Mouse (Mus musculus): ENCODE measurements at regions not wholly inside any gene's neighbourhood (a gene's known extent, or its start where the extent isn't known, plus 50 kb on each side); places are given as distances from the start of the nearest gene placed in this dataset.
A peak's percentile ranks its signal among the peaks of the same experiment; 100 is the strongest.

DNA sequence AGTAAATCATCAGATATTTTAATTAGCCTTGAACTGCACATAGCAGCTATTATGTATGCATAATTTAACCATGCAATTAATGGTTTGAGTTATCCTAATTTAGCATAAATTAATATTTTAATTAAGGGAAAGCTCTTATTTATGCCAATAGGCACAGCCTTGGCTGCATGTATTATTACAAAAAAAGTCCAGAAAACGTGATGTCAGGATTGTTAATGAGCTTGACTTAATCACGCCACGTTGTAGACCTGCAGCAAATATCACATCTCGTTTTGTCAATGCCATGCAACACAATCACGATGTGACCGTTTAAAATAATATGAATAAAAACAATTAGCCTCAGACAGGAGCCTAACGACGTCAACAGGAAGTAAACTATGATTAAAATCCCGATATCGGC lies 189.9 kb downstream of the Plk2 start:
- peak; percentile 29 for DNase-seq

DNA sequence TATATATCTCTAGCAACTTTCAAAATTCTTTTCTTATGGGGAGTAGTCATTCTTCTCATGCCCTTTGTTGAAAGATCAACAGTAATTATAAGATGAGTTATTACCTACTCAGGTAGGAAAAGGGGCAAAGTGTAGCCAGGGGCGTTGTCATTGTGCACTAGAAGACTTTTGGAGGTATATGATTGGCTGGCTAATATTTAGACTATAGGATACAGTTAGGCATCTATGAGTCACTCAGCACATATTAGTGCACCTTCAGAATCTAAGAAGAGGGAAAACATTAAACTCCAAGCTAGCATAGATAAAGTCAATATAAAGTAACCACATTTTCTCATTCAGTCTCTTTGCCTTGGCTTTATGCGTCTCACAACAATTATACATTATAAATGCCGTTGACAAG lies 199.8 kb downstream of the Plk2 start:
- DNase-seq, result no peak

DNA sequence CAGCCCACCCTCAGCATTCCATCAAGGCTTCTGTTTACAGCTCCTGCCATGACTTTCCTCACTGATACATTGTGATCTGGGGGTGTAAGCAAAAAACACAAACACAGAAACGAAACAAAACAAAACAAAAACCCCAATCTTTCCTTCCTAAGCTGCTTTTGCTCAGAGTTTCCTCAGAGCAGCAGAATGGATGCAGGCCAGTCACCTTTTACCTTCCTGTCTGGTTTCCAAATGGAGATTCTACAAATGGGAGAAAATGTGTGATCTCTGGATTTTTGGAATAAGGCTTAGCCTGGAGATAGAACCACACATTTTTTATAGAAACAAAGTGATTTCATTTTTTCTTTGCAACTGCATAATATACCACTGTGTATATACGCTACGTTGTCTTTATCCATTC lies 204.8 kb downstream of the Plk2 start:
- no peak for DNase-seq

DNA sequence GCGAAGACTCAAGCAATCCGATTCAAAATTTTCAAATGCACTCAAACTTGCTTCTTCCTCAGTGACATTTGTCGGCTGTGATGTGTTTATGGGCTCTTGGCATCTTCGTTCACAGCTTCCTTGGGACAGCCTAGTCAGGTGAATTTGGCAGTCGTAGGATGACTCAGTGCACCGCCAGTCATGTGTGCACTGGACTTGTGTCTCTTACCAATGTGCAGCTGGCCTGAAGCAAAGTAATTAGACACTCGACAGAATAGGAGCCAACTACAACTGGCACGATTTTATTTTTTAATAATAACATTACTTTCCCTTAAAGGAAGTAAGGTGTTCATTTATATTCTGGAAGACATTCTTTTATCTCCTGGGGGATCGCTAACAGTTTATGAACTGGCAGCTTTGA lies 205.5 kb downstream of the Plk2 start:
- no peak for DNase-seq

DNA sequence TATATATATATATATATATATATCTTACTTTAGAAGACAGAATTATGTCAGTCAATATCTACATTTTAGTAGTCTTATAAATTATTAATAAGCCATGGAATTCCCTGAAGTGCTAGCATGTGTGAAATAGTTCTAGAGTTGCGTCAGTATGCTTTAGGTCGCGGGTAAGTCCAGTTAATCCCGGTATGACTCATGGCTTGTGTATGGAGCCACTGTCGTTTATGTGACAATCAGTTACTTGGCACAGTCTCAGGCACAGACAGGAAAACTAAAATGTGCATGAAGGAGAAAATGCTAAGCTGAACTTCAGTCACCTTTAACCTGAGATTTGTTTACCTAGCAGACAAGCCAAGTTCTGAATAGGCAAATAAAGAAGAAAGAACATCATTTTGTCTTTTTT lies 206.5 kb downstream of the Plk2 start:
- DNase-seq, result no peak

DNA sequence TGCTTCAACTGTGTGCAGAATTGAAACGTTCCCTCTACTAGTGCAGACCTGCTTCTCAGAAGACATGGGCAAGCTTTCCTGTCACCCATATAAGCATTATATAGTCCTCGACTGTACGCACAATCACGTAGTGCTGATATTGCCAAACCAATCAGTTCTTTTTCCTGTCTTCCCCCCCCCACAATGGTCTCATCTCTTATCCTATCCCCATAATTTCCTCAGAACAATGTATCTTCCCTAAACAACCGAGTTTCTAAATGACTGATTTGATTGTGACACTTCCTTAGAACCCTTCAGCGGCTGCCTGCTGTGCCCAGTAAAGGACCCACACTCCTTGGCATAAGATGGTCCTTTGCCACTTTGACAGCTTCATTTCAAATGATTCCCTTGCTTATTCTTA lies 207.0 kb downstream of the Plk2 start:
- no peak for DNase-seq

DNA sequence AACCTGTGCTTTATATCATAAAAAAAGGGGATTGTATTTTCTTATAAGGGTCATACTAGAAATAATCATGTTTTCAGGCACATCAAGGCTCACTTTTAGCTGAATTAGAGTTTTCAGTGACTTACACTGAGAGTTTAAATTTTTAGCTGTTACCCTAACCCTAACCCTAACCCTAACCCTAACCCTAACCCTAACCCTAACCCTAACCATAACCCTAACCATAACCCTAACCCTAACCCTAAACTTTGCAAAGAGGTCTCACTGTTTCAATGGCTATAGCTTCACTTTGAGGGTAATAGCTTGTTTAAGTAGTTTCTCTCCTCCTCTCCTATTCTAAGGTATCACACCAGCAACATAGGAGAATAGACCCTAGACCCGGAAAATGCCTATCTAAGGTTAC lies 208.0 kb downstream of the Plk2 start:
- no peak for DNase-seq

DNA sequence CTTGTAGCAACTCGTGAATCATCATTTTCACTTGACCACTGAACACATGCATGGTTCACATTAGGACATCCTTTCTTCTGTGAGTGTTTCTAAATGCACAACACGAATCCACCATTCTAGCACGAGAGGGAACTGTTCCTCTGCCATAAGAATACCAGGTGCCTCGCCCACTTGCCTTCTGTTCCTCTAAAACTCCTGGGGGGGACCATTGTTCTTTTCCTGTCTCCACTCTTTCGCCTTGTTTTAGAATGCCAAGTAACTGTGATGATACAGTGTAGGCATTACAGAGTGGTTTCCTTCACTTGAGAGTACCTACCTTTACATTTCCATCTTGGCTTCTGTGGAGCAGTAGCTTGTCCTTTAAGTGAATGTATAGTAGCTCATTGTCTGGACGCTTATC lies 224.2 kb downstream of the Plk2 start:
- no peak for DNase-seq

DNA sequence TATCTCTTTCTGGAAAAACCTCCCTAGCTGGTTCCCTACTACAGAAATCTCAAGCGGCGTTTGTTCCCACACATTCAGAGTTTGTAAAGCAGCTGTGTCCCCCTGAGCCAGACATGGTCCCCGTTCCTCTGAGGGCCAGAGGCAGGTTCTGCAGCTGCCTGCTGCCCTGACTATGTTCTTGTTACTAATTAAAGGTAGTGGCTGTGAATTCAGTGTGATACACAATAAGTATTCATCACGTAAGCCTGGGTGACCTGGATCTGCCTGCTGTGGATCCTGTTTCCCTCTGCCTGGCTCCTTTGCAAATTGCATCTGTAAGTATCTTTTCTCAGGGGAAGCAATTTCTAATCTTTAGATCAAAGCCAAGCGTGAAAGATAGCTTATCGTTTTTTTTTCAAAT lies 232.3 kb downstream of the Plk2 start:
- DNase-seq, result peak; percentile 19

DNA sequence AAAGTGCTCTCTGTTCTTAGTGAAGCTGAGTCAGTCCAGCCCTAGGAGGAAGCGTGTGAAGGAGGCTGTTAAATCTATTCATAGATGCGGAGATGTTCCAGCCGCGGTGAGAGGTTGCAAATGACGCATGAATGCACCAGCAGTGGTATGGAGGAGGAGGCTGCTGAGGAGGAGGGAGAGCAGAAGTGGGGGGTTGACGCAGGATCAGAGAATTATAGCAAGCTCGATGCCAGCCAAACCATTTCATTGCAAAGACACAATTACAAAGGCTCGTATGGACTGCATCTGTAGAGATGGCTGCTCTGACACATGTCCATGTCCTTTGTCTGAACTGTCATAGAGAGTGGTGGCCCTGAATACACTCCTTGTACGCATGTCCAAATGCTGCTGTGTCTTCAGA lies 232.9 kb downstream of the Plk2 start:
- DNase-seq, result peak; percentile 27

DNA sequence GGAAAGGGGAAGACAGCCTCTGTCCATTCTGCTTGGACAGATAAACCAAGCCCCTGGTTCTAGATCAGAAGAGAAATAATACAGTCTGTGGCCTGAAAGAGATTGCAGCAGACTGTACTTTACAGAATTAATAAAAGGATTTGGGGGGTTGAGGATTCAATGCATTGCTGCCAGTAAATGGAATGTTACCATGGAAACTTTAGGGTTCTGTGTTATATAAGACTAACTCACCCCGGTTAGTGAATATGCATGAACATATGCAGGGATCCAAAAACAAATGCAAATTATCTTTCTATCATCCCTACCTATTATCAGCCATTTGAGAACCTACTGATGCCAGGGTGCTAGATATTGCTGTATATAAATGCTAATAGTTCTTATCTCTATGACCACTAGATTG lies 233.4 kb downstream of the Plk2 start:
- no peak for DNase-seq

DNA sequence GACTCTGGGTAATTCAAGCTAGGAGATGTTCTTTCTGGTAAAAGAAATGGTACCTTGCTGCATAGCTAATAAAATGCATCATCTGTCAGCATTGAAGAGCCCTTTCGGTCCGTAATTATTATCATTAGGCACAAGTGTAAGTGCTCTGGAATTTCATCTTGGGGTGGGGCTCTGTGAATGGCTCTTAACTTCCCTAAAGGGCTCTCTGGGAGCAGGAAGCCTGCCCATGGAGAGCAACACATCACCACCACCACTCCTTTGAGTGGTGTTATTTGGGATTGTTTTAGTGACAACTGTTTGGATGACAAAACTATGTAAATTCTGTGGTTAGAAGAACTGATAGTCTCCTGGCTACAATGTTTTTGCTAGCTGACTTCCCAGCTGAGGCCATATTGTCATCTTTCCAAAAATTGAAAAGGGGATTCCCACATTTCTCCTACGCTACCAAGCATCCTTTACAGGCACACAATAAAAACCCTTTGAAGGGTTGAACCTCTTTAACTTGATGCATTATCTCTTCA lies 238.5 kb downstream of the Plk2 start:
- DNase-seq, result no peak

DNA sequence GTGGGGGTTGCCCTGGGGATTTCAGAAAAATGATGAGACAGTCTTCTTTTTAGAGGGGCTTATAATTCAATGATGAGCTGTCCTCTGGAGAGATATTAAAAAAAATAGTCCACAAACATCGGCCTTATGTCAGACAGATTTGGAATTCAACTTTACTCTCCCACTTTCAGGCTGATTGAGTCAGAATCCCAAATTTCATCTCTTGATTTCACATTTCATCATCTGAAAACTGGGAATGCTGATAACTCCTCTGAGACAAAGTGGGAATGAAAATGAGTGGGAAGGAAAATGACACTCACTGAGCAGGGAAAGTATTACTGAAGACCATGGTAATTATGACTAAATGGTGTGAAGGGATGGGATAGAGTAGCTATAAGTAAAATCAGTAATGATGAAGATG lies 239.1 kb downstream of the Plk2 start:
- DNase-seq, result no peak

DNA sequence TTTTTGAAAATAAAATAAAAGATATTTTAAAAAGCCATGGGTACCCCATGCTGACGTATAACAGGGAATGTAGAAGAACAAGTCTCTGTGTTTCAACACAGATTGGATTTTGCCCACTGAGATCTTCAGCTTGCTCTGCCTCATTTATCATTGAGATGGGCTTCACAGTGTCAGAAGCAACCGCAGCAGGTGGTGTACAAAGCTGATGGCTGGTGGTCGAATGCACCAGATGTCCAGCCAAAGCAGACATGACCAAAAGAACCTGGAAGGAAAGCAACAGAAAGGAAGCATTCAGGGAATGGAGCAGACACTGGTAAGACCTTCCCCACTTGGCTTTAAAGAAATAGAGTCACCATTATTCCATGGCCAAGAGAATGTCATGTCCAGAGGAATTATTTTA lies 247.9 kb downstream of the Plk2 start:
- DNase-seq, result peak; percentile 9

DNA sequence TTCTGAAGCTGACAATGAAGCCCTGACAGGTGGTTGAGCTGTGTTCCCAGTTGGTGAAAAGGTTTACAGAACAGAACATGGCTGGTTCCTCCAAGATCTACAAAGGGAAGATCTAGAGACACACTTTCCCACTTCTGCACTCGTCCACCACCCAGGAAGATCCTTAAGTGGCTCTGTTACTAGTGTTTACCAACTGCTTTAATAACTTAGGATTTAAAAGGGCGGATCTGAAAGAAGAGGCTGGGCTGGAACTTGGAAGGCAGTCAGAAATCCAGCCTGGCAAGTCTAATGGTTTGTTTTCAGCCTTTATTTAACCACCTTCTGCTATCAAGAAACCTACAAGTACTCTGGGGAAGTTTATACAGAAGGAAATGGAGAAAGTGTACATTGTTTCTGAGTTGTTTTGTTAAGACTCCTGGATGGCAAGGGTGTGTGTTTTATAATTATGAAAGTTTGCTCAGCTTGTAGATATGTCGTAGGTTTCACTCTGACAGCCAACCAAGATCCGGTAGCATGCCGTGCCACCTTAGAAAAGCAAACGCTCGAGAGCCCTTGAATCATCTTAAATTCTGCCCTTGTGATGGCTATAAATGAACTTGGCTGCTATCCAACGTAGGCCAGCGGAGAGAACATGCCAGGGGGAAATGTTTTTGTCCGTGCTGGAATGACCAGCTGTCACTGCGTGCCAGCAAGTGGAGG lies 248.5 kb downstream of the Plk2 start:
- peak; percentile 68 for DNase-seq

DNA sequence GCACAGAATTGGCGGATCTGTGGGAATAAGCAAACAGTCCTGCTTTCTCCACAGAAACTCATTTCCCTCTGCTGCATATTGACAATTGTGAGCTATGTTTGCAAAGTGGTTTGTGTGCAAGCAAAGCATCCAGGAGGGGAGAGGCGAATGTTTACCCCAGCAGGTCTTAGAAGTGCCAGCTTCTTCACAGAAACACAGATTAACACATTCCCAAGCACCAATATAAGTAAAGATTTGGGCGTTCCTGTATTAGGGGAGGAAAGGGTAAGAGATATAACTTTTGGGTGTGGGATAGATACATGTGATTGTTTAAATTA lies 249.0 kb downstream of the Plk2 start:
- no peak for DNase-seq

DNA sequence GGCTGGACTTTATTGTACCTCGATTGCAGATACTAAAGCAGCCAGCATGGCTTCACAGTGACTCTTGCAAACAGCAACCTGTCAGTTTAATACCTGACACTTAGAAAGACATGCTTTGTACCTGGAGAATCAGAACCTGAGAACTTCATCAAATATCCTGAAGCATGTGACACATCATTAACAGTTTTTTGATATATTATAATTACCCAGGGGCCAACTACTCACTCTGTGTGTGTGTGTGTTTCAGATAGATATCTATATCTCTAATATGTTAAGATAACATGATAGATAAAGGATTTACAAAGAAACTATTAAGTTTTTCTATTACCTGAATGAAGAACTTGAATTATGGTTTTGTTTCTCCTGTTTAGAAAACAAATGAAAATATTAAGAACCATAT lies 254.5 kb downstream of the Plk2 start:
- DNase-seq, result no peak

DNA sequence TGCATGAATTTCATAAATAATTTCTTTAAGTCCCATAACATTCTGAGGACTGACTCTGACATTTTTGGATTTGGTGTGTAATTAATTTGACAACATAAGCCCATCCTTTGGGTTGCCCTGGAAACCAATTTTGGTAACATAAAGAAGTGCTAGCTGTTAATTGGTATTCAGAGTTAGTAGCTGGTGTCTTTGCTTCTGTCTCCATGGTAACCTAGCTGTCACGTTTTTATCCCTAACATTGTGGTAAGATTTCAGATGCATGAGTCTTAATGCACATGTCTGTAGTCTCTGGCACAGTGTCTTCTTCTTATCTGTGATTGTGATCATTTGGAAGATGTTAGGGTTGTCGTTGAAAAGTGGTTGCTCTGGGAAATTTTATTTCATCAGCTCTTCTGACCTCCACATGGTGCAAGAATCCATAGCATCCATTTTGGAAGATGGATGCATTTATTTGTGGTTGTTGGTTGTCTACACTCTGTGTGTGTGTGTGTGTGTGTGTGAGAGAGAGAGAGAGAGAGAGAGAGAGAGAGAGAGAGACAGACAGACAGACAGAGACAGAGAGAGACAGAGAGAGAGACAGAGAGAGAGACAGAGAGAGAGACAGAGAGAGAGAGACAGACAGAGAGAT lies 255.1 kb downstream of the Plk2 start:
- DNase-seq, result peak; percentile 39

DNA sequence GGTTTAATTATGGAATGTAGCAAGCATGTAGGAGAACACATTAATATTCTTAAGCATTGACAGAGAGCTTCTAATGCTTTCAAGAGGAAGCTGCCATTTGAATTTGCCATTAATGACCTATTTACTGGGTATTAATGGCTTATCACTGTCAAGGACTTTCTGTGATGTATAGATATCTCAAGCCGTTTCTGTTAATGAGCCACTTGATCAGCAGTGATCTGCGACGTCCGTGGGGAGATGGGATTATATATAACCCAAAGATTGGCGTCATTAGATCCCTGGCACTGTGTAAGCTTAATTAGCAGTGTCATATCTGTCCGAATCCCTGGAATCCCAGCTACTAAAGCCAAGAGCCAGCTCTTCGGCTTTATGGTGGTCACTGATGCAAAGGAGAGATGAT lies 257.4 kb downstream of the Plk2 start:
- DNase-seq, result peak; percentile 80

DNA sequence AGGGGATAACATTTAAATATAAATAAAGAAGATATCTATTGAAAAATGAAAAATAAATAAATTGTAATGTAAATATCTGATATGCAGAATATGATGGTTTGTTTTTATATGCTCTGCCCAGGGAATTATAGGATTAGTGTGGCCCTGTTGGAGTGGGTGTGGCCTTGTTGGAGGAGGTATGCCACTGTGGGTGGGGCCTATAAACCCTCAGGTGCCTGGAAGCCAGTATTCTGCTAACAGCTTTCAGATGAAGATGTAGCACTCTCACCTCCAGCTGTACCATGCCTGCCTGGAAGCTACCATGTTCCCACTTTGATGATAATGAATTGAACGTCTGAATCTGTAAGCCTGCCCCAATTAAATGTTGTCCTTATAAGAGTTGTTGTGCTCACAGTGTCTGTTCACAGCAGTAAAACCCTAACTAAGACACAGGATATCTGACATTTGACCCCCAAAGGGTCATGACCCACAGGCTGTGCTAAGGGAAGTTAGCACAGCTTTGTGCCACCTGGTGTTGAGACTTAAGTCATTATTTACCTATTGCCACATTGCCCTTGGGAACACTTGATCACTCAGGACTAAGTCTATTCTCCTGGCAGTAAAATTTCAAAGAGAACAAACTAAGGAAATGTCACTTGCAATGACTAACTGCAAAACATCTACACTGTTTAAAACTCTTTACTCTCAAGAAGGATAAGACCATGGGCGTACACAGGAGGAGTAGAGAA lies 270.4 kb downstream of the Plk2 start:
- DNase-seq, result no peak

DNA sequence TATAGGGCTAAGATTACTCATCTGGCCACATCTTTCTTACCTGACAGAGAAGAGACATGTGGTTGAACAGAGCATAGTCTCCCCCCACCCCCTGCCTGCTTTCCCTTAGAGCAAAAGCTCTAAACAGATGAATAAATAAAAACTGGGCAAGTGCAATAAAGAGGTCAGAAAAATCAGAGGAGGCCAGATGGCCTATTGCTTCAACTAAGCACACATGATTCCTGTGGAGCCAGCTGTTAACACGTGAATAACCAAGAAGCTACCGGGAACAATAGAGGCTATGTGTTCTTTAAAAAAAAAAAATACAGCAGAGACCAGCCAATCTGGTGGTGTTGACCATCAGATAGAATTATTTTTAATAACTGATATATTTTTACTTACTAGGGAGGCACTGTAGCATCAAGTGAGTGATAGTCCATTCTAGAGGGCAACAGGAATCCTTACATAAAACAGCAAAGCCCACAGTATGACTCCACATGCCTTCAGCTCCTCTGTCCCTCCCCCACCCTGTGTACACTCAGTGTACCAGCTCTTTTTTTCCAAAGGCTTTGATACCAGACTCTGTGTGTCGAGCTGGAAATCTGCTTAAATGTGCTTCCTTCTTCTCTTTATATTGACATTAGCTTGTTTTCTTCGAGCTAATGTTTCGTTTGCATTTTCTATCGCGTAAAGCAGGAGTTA lies 272.6 kb downstream of the Plk2 start:
- DNase-seq, result peak; percentile 42

DNA sequence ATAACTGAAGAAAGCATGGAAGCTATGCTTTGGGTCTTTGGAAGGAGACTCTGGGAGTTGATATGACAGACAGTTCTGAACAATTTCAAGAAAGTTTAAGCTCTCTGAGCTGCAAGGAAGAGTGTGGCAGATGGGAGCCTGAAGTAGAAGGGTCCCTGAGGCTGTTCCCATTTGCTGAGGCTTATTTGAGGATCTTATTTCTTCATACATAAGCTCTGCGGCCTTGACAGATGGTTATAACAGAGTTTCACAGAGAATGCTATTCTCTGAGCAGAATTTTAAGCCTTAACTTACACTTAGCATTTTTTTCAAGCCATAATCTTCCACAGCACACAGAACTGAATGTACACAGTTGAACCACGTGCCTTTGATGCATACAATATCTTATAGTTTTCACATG lies 278.7 kb downstream of the Plk2 start:
- DNase-seq, result peak; percentile 24

DNA sequence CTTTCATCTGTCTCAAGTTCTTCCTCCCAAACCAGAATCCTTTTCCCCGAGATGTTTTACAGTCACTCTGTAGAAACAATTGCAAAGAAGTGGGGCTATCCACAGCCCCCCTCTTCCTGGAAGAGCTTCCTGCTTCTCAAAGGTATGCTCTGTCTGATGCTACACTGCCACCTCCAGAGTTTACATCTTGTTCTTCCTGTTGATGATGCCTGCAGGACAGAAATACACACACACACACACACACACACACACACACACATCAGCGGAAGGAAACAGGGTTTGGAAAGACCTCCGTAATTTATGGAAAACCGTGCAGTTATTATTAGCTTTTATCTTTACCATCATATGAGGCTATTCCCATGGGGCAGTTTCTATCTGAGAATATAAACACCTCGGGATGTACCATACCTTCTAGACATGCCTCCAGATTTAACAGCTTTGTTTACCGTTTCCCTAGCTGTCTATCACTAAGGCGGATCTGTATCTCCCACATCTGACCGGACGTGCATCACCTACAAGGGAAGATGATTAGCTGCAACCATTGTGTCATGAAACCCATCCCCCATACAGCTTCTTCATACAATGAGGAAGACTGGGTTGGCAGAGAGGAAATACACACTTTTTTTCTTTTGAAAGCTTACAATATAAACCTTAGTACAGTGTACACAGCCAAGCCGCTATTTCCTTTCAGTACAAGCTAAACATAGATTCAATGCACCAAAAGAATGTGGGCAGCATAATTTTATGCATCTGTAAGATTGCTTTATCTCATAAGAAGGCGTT lies 288.6 kb downstream of the Plk2 start:
- no peak for DNase-seq
